Mouse (Mus musculus) frontal cortex, adult 2 months (tissue): Measurements from ENCODE around the gene Mag. TPM values are rescaled to one million over a fixed set of nuclear protein-coding genes. Genes with fewer than 3 reads are reported as not detected.
"Not testable (repeated sequence)": the region's sequence is repeated elsewhere in the genome, so short reads cannot be mapped to it uniquely, and the experiment has no call there.

Experiments used
- DNase-seq, 2 experiments: peaks; one replicate each; pipeline ENCODE4 v3.0.0; 2022; ENCODE audit warnings: low spot score in 1 of 2; ENCODE audit errors: extremely low spot score in 1 of 2
- polyA plus RNA-seq: library from polyadenylated mRNA; depleted of rRNA; stranded (reverse); fragments of >200 nt; gene quantifications from 2 replicates; pipeline ENCODE4 v1.2.3, GENCODE M21; 2012

The Mag gene
- polyA plus RNA-seq, 1 experiment = 208 TPM

GRCm38 (mm10) chr7:30942365-30942764 lies 27.7 kb upstream of the Mag start:
- DNase-seq = not testable (repeated sequence)

- DNase-seq = not testable (repeated sequence)
Measured at GRCm38 (mm10) chr7:30940070-30940469, 25.4 kb upstream of the Mag start.

GRCm38 (mm10) chr7:30935422-30936099 lies 20.9 kb upstream of the Mag start:
- not testable (repeated sequence) for DNase-seq

GRCm38 (mm10) chr7:30924581-30924980 lies 9.9 kb upstream of the Mag start, which contains the start of gene Hamp2:
Gene Hamp2, minus strand, starts transcription at chr7:30924681.
- DNase-seq = not testable (repeated sequence)

- DNase-seq = no peak
Measured at GRCm38 (mm10) chr7:30924071-30924470, 9.4 kb upstream of the Mag start.

- not testable (repeated sequence) for DNase-seq
Measured at GRCm38 (mm10) chr7:30922490-30922889, 7.8 kb upstream of the Mag start.

GRCm38 (mm10) chr7:30920217-30920616 lies 5.5 kb upstream of the Mag start:
- DNase-seq = no peak

- no peak for DNase-seq
Measured at GRCm38 (mm10) chr7:30917219-30917618, 2.5 kb upstream of the Mag start.

- DNase-seq = no peak
Measured at GRCm38 (mm10) chr7:30916713-30917112, 2.0 kb upstream of the Mag start.

GRCm38 (mm10) chr7:30909773-30910172 lies 4.9 kb downstream of the Mag start:
- DNase-seq = no peak

GRCm38 (mm10) chr7:30908992-30909431 lies 5.7 kb downstream of the Mag start:
- DNase-seq = no peak

- no peak for DNase-seq
Measured at GRCm38 (mm10) chr7:30908277-30908991, 6.2 kb downstream of the Mag start.

GRCm38 (mm10) chr7:30904042-30904441 lies 10.6 kb downstream of the Mag start:
- DNase-seq = peak in 1 of 2 experiments; percentile 57

- no peak for DNase-seq
Measured at GRCm38 (mm10) chr7:30895217-30895616, 19.5 kb downstream of the Mag start.

GRCm38 (mm10) chr7:30892515-30892914 lies 22.2 kb downstream of the Mag start:
- DNase-seq = no peak

GRCm38 (mm10) chr7:30891746-30892145 lies 22.9 kb downstream of the Mag start:
- no peak for DNase-seq

- DNase-seq = no peak
Measured at GRCm38 (mm10) chr7:30890681-30891080, 24.0 kb downstream of the Mag start.

GRCm38 (mm10) chr7:30888786-30889185 lies 25.9 kb downstream of the Mag start:
- DNase-seq = no peak

GRCm38 (mm10) chr7:30887568-30888188 lies 27.0 kb downstream of the Mag start:
- no peak for DNase-seq

- DNase-seq = no peak
Measured at GRCm38 (mm10) chr7:30886852-30887251, 27.8 kb downstream of the Mag start.

GRCm38 (mm10) chr7:30884047-30884446 lies 30.6 kb downstream of the Mag start:
- no peak for DNase-seq
